Mouse (Mus musculus) liver, adult 2 months (tissue): ENCODE results near the gene Higd2a.

Experiments
- CTCF ChIP-seq: fragments of 200-500 bp; IDR thresholded peaks from 2 replicates; pipeline ENCODE4 v1.5.1; 2011; ENCODE audit warnings: low read depth, low read length, control low read depth
- POLR2A ChIP-seq: fragments of 200-500 bp; IDR thresholded peaks from 2 replicates; pipeline ENCODE4 v1.6.1; 2011; ENCODE audit warnings: low read length, control low read depth; ENCODE audit not compliant: insufficient read depth; ENCODE audit errors: extremely low read depth

- no peak for TF ChIP-seq CTCF
- no peak for TF ChIP-seq POLR2A
Measured at GRCm38 (mm10) chr13:54581385-54581784, 8.6 kb upstream of the Higd2a start.
